Comparison of ENCODE assay signal across 18 mouse cellular contexts in the genomic region with DNA sequence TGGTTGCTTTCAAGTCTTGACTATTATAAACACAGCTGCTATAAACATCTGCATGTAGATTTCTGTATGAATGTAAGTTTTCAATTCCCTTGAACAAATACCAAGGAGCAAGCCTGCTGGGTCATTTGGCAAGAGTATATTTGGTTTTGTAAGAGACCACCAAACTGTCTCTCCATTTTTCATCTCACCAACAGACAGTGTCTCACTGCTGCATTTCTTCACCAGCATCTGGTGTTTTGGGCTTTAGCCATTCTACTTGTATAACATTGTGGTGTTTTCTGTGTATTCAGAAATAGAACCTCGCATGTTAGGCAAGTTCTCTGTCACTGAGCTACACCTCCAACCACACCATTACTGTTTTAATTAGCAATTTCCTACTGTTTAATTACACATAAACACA. TPM values are rescaled to one million over a fixed set of nuclear protein-coding genes. Genes with fewer than 3 reads are reported as not detected.
DNase-seq lines count a peak whose midpoint lies in the region; ATAC-seq and TF ChIP-seq lines count a peak whose summit lies in the region.
"Had no signal": no experiment of that assay in that cellular context is flagged by ENCODE, and none has a peak within 500 bp of the region (broad histone marks: within the 10 kb centered on the region; RNA-seq: fewer than 3 reads in every experiment).

No protein-coding gene starts in this region.

- no peak for DNase-seq in forebrain, embryonic 14.5 days (ENCODE audit: low spot score)
- DNase-seq in hindbrain, postnatal 0 days (ENCODE audit: low spot score) = no peak
- DNase-seq in hindbrain, embryonic 10.5 days (ENCODE audit: low spot score) = no peak
- no peak for DNase-seq in lung, postnatal 36 days
- DNase-seq in brain, adult 2 months (ENCODE audit: low read depth, low spot score) = peak; percentile 61
- DNase-seq: adrenal gland, postnatal 10 days; cerebellum, adult 11-12 months; cerebellum, adult 9-10 months; cerebellum, postnatal 25 days; gastrocnemius, postnatal 36 days; heart, postnatal 10 days; heart, postnatal 4 days had no signal

- H3K36me3 ChIP-seq in forebrain, embryonic 14.5 days (ENCODE audit: control insufficient read depth, insufficient read depth, low read length) = no peaks in the 10 kb centered on the region
- H3K36me3 ChIP-seq in forebrain, embryonic 12.5 days (replicated peaks) = no peaks in the 10 kb centered on the region
- no peaks in the 10 kb centered on the region for H3K36me3 ChIP-seq in hindbrain, postnatal 0 days (ENCODE audit: insufficient read depth, low read length)
- H3K36me3 ChIP-seq in hindbrain, embryonic 10.5 days = no peaks in the 10 kb centered on the region
- H3K36me3 ChIP-seq in lung, embryonic 15.5 days = no peaks in the 10 kb centered on the region
- H3K36me3 ChIP-seq in kidney, embryonic 14.5 days (ENCODE audit: control insufficient read depth, insufficient read depth, low read length) = no peaks in the 10 kb centered on the region
- H3K36me3 ChIP-seq: embryonic facial prominence, embryonic 12.5 days; hindbrain, embryonic 13.5 days; intestine, embryonic 15.5 days had no signal

- no peak overlapping the region for H3K4me3 ChIP-seq in forebrain, embryonic 14.5 days (ENCODE audit: low read depth, low read length)
- H3K4me3 ChIP-seq in forebrain, embryonic 12.5 days (replicated peaks) = no peak overlapping the region
- no peak overlapping the region for H3K4me3 ChIP-seq in hindbrain, postnatal 0 days (ENCODE audit: low read length)
- H3K4me3 ChIP-seq in hindbrain, embryonic 10.5 days = no peak overlapping the region
- H3K4me3 ChIP-seq in lung, embryonic 15.5 days = no peak overlapping the region
- H3K4me3 ChIP-seq in kidney, embryonic 14.5 days (ENCODE audit: low read length) = no peak overlapping the region
- H3K4me3 ChIP-seq: embryonic facial prominence, embryonic 12.5 days; hindbrain, embryonic 13.5 days; intestine, embryonic 15.5 days had no signal

- H3K27ac ChIP-seq in forebrain, embryonic 14.5 days (ENCODE audit: low read depth, low read length) = peak overlapping the region; percentile 29; the same call in 1 of the 2 replicates
- H3K27ac ChIP-seq in forebrain, embryonic 12.5 days = no peak overlapping the region
- 0 out of 2 replicates have a peak overlapping the region, but pooled peaks have one; percentile 60 for H3K27ac ChIP-seq in hindbrain, postnatal 0 days
- H3K27ac ChIP-seq in hindbrain, embryonic 10.5 days = no peak overlapping the region
- H3K27ac ChIP-seq in lung, embryonic 15.5 days = no peak overlapping the region
- H3K27ac ChIP-seq in kidney, embryonic 14.5 days (ENCODE audit: low read depth, low read length) = no peak overlapping the region
- H3K27ac ChIP-seq: embryonic facial prominence, embryonic 12.5 days had no signal

- 40% methylated on average over 1 of the region's 1 CpGs for WGBS in forebrain, embryonic 14.5 days
- WGBS in forebrain, embryonic 12.5 days = 67% methylated on average over 1 of the region's 1 CpGs
- WGBS in hindbrain, postnatal 0 days = 73% methylated on average over 1 of the region's 1 CpGs
- 92% methylated on average over 1 of the region's 1 CpGs for WGBS in hindbrain, embryonic 10.5 days
- WGBS in lung, embryonic 15.5 days = 60% methylated on average over 1 of the region's 1 CpGs
- WGBS in kidney, embryonic 14.5 days = 92% methylated on average over 1 of the region's 1 CpGs

- peaks cover 15% of the 10 kb centered on the region for H3K4me1 ChIP-seq in forebrain, embryonic 14.5 days (ENCODE audit: control insufficient read depth, insufficient read depth, low read length)
- H3K4me1 ChIP-seq in forebrain, embryonic 12.5 days = peaks cover 17% of the 10 kb centered on the region
- peaks cover 5% of the 10 kb centered on the region; the same call in 1 of the 2 replicates for H3K4me1 ChIP-seq in hindbrain, postnatal 0 days (ENCODE audit: insufficient read depth, low read length)
- H3K4me1 ChIP-seq in hindbrain, embryonic 10.5 days (replicated peaks) = peaks cover 18% of the 10 kb centered on the region
- H3K4me1 ChIP-seq in lung, embryonic 15.5 days = peaks cover 27% of the 10 kb centered on the region
- H3K4me1 ChIP-seq in kidney, embryonic 14.5 days (ENCODE audit: control insufficient read depth, insufficient read depth, low read length) = 0 out of 2 replicates have a peak, but pooled peaks cover 8% of the 10 kb centered on the region

- H3K27me3 ChIP-seq in forebrain, embryonic 14.5 days (replicated peaks; ENCODE audit: control insufficient read depth, insufficient read depth, low read length) = no peaks in the 10 kb centered on the region
- H3K27me3 ChIP-seq in forebrain, embryonic 12.5 days = no peaks in the 10 kb centered on the region
- H3K27me3 ChIP-seq in hindbrain, postnatal 0 days (ENCODE audit: insufficient read depth, low read length) = no peaks in the 10 kb centered on the region
- no peaks in the 10 kb centered on the region for H3K27me3 ChIP-seq in hindbrain, embryonic 10.5 days (ENCODE audit: insufficient read depth, poor library complexity, severe bottlenecking)
- H3K27me3 ChIP-seq in lung, embryonic 15.5 days = no peaks in the 10 kb centered on the region
- H3K27me3 ChIP-seq in kidney, embryonic 14.5 days (ENCODE audit: control insufficient read depth, insufficient read depth, low read length) = no peaks in the 10 kb centered on the region
- H3K27me3 ChIP-seq: embryonic facial prominence, embryonic 12.5 days; hindbrain, embryonic 13.5 days; intestine, embryonic 15.5 days had no signal

- no peak for ATAC-seq in forebrain, embryonic 14.5 days
- ATAC-seq in forebrain, embryonic 12.5 days (ENCODE audit: low FRiP score) = no peak
- ATAC-seq in hindbrain, postnatal 0 days = no peak
- ATAC-seq in lung, embryonic 15.5 days (ENCODE audit: borderline replicate concordance, extremely low read depth, low FRiP score, low TSS enrichment) = peak; percentile 34; the same call in 1 of the 2 replicates
- ATAC-seq in kidney, embryonic 14.5 days (ENCODE audit: low FRiP score, low TSS enrichment) = no peak
- ATAC-seq: intestine, embryonic 15.5 days had no signal

- H3K9me3 ChIP-seq in forebrain, embryonic 14.5 days (replicated peaks; ENCODE audit: control insufficient read depth, low read length) = no peaks in the 10 kb centered on the region
- H3K9me3 ChIP-seq in forebrain, embryonic 12.5 days = no peaks in the 10 kb centered on the region
- no peaks in the 10 kb centered on the region for H3K9me3 ChIP-seq in hindbrain, postnatal 0 days (ENCODE audit: low read length)
- H3K9me3 ChIP-seq in hindbrain, embryonic 10.5 days = no peaks in the 10 kb centered on the region
- H3K9me3 ChIP-seq in lung, embryonic 15.5 days = no peaks in the 10 kb centered on the region
- no peaks in the 10 kb centered on the region for H3K9me3 ChIP-seq in kidney, embryonic 14.5 days (ENCODE audit: control insufficient read depth, low read length)
- H3K9me3 ChIP-seq: embryonic facial prominence, embryonic 12.5 days; hindbrain, embryonic 13.5 days; intestine, embryonic 15.5 days had no signal

- H3K9ac ChIP-seq in forebrain, embryonic 14.5 days (ENCODE audit: low read length) = no peak overlapping the region
- H3K9ac ChIP-seq in forebrain, embryonic 12.5 days = no peak overlapping the region
- no peak overlapping the region for H3K9ac ChIP-seq in hindbrain, postnatal 0 days (replicated peaks; ENCODE audit: low read length)
- H3K9ac ChIP-seq in lung, embryonic 15.5 days = no peak overlapping the region
- no peak overlapping the region for H3K9ac ChIP-seq in kidney, embryonic 14.5 days (ENCODE audit: low read depth, low read length)
- H3K9ac ChIP-seq: embryonic facial prominence, embryonic 12.5 days; hindbrain, embryonic 13.5 days; intestine, embryonic 15.5 days had no signal

- TF ChIP-seq CTCF in hindbrain, postnatal 0 days (IDR thresholded peaks at IDR 0.05; ENCODE audit: low read depth) = no peak

- H3K4me2 ChIP-seq in forebrain, embryonic 14.5 days (ENCODE audit: low read length) = no peak overlapping the region
- H3K4me2 ChIP-seq in forebrain, embryonic 12.5 days = no peak overlapping the region
- H3K4me2 ChIP-seq in hindbrain, postnatal 0 days (ENCODE audit: low read depth, low read length) = no peak overlapping the region
- no peak overlapping the region for H3K4me2 ChIP-seq in lung, embryonic 15.5 days
- H3K4me2 ChIP-seq in kidney, embryonic 14.5 days (replicated peaks; ENCODE audit: low read depth, low read length) = no peak overlapping the region
- H3K4me2 ChIP-seq: embryonic facial prominence, embryonic 12.5 days; hindbrain, embryonic 13.5 days; intestine, embryonic 15.5 days had no signal

RNA-seq across cellular contexts. Expression of a gene that starts 46.6 kb away (rescaled TPM):
- 6.5 and 7.0 TPM in 2 replicates for polyA plus RNA-seq in forebrain, embryonic 14.5 days (2014; fragmentation: Nextera tagmentation; extraction: Ambion mirVana)
- 6.1 and 8.3 TPM in 2 replicates for polyA plus RNA-seq in forebrain, embryonic 12.5 days (2016; fragmentation: Nextera tagmentation; extraction: Ambion mirVana)
- 13.1 and 15.1 TPM in 2 replicates for total RNA-seq in hindbrain, postnatal 0 days (2014; rRNA removed)
- 11.2 and 12.1 TPM in 2 replicates for polyA plus RNA-seq in hindbrain, postnatal 0 days (2015; fragmentation: Nextera tagmentation; extraction: Ambion mirVana)
- polyA plus RNA-seq in hindbrain, embryonic 10.5 days (2016; fragmentation: Nextera tagmentation; extraction: Ambion mirVana) = 7.2 TPM in 2 replicates
- polyA plus RNA-seq in lung, embryonic 15.5 days (2015; fragmentation: Nextera tagmentation; extraction: Ambion mirVana) = 9.0 and 10.3 TPM in 2 replicates
- 3.9 and 8.5 TPM in 2 replicates for polyA plus RNA-seq in kidney, embryonic 14.5 days (2014; fragmentation: Nextera tagmentation; extraction: Ambion mirVana)

Comparison
In these comparisons a context has a peak if more than half of its experiments do, and no peak if none do; other contexts are left out.
1. H3K27ac ChIP-seq: peak in forebrain, embryonic 14.5 days (single experiment) and hindbrain, postnatal 0 days (single experiment); none in forebrain, embryonic 12.5 days (single experiment), hindbrain, embryonic 10.5 days (single experiment), lung, embryonic 15.5 days (single experiment) and kidney, embryonic 14.5 days (single experiment).